Mouse (Mus musculus) urinary bladder, postnatal 36 days (tissue): ENCODE measurements around the gene Men1.

Experiments
- DNase-seq, 2 experiments: peaks; one replicate each; pipeline ENCODE4 v3.0.0; 2022; ENCODE audit warnings: low spot score in 2 of 2, mixed read lengths in 1 of 2

Gene Men1

GRCm38 (mm10) chr19:6390251-6390650 is 55.5 kb downstream of the Men1 start:
- no peak for DNase-seq
